Mouse (Mus musculus): ENCODE results near the gene Ikzf3. TPM values are rescaled to one million over a fixed set of nuclear protein-coding genes. Genes with fewer than 3 reads are reported as not detected.

Ikzf3 gene
- 0.17 and 0.32 TPM in 2 replicates for polyA plus RNA-seq (2012; rRNA removed)

- DNase-seq (ENCODE audit: extremely low spot score in 1 of 2, low spot score in 1 of 2), result no peak
These were observed at the start of gene Ikzf3 for GRCm38 (mm10) chr11:98545711-98546231. Gene Ikzf3, minus strand, starts transcription at chr11:98546031.

- DNase-seq (ENCODE audit: extremely low spot score in 1 of 2, low spot score in 1 of 2), result no peak
These were observed 49.6 kb upstream of the Ikzf3 start for GRCm38 (mm10) chr11:98595473-98595872.

GRCm38 (mm10) chr11:98595021-98595420, 49.2 kb upstream of the Ikzf3 start:
- DNase-seq (ENCODE audit: extremely low spot score in 1 of 2, low spot score in 1 of 2), result no peak

GRCm38 (mm10) chr11:98590548-98591445, 45.0 kb upstream of the Ikzf3 start:
- DNase-seq (ENCODE audit: extremely low spot score in 1 of 2, low spot score in 1 of 2), result no peak

GRCm38 (mm10) chr11:98589306-98589705, 43.5 kb upstream of the Ikzf3 start:
- no peak for DNase-seq (ENCODE audit: extremely low spot score in 1 of 2, low spot score in 1 of 2)

- DNase-seq (ENCODE audit: extremely low spot score in 1 of 2, low spot score in 1 of 2), result no peak
These were observed 43.0 kb upstream of the Ikzf3 start for GRCm38 (mm10) chr11:98588833-98589281.

- peak; percentile 22 to 53 for DNase-seq (ENCODE audit: extremely low spot score in 1 of 2, low spot score in 1 of 2)
These were observed 42.1 kb upstream of the Ikzf3 start for GRCm38 (mm10) chr11:98587684-98588546.

- DNase-seq (ENCODE audit: extremely low spot score in 1 of 2, low spot score in 1 of 2), result peak; percentile 96 to 99
These were observed 41.2 kb upstream of the Ikzf3 start, which contains the start of gene Ormdl3 for GRCm38 (mm10) chr11:98586892-98587563. Gene Ormdl3, minus strand, starts transcription at chr11:98587368.

- DNase-seq (ENCODE audit: extremely low spot score in 1 of 2, low spot score in 1 of 2), result peak in 1 of 2 experiments; percentile 41
These were observed 40.5 kb upstream of the Ikzf3 start for GRCm38 (mm10) chr11:98586087-98586891.

- DNase-seq (ENCODE audit: extremely low spot score in 1 of 2, low spot score in 1 of 2), result no peak
These were observed 38.9 kb upstream of the Ikzf3 start for GRCm38 (mm10) chr11:98584629-98585177.

GRCm38 (mm10) chr11:98584146-98584545, 38.3 kb upstream of the Ikzf3 start:
- no peak for DNase-seq (ENCODE audit: extremely low spot score in 1 of 2, low spot score in 1 of 2)

- no peak for DNase-seq (ENCODE audit: extremely low spot score in 1 of 2, low spot score in 1 of 2)
These were observed 37.7 kb upstream of the Ikzf3 start for GRCm38 (mm10) chr11:98583571-98583970.

- DNase-seq (ENCODE audit: extremely low spot score in 1 of 2, low spot score in 1 of 2), result no peak
These were observed 37.4 kb upstream of the Ikzf3 start for GRCm38 (mm10) chr11:98583265-98583552.

- no peak for DNase-seq (ENCODE audit: extremely low spot score in 1 of 2, low spot score in 1 of 2)
These were observed 36.9 kb upstream of the Ikzf3 start for GRCm38 (mm10) chr11:98582551-98583264.

GRCm38 (mm10) chr11:98582030-98582388, 36.2 kb upstream of the Ikzf3 start:
- DNase-seq (ENCODE audit: extremely low spot score in 1 of 2, low spot score in 1 of 2), result no peak

GRCm38 (mm10) chr11:98581286-98582029, 35.6 kb upstream of the Ikzf3 start:
- no peak for DNase-seq (ENCODE audit: extremely low spot score in 1 of 2, low spot score in 1 of 2)

- DNase-seq (ENCODE audit: extremely low spot score in 1 of 2, low spot score in 1 of 2), result no peak
These were observed 34.7 kb upstream of the Ikzf3 start for GRCm38 (mm10) chr11:98580301-98581121.
